Mouse (Mus musculus): ENCODE measurements at regions not wholly inside any gene's neighbourhood (a gene's known extent, or its start where the extent isn't known, plus 50 kb on each side); places are given as distances from the start of the nearest gene placed in this dataset.
A peak's percentile ranks its signal among the peaks of the same experiment; 100 is the strongest.

GRCm38 (mm10) chr4:82234443-82234842, 471.1 kb downstream of the Nfib start:
- no peak for DNase-seq (ENCODE audit: low spot score)

- DNase-seq (ENCODE audit: low spot score), result no peak
These were observed 479.1 kb downstream of the Nfib start for GRCm38 (mm10) chr4:82226197-82227119.

GRCm38 (mm10) chr4:82220724-82221123, 484.8 kb downstream of the Nfib start:
- peak; percentile 56 for DNase-seq (ENCODE audit: low spot score)

- DNase-seq (ENCODE audit: low spot score), result peak; percentile 13
These were observed 485.3 kb downstream of the Nfib start for GRCm38 (mm10) chr4:82220120-82220714.

- peak; percentile 26 for DNase-seq (ENCODE audit: low spot score)
These were observed 486.9 kb downstream of the Nfib start for GRCm38 (mm10) chr4:82218616-82219015.

DNA sequence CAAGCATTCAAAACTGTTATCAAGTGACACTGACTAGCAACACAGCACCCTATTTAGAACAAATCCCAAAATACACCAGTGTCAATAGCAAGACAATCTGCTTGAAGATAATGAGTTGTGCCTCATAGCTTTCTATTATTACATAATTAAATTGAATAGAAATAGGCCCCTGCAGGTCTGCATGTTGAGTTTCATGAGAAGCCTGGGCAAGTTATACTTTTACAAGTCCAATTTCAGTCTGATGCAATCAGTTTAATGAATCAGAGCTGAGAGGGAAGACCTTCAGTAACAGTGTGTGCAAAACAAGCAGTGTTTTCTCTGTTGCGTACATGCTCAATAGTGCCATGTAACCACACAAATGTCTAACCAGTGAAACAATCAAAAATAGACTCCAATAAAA, 498.5 kb downstream of the Nfib start:
- DNase-seq (ENCODE audit: low spot score), result no peak

DNA sequence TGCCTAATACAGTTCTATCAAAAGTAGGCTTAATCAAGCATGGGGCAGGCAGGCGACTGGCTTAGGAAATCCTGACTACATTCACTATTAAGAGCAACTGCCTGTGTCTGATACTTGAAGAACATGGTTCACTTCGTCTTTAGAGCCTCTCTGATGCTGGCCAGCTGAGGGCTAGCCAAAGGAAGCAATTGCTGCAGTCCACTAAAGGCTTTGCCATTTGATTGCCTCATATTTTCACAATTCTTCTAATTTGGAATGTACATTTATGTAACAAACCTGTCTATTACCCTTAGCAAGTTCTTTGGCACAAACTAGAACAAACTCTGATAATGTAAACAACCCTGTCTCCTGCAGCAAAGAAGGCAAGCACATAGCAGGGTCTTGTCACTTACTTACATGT, 505.2 kb downstream of the Nfib start:
- no peak for DNase-seq (ENCODE audit: low spot score)

DNA sequence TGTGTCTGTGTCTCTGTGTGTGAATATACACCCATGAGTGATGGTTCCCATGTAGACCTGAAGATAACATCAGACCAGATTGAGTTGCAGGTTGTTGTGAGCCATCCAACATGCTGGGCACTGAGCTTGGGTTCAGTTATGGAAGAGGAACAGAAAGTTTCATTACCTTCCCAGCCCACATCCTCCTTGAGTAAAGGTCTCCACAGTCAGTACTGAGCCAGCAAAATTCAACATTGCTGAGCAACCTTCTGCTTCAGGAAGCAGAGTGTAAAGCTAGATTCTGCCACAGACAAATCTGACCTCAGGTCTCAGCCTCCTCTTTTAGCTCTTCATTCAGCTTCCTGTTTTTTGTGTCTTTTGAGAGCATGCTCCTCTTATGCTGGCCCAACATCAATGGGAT, 506.4 kb downstream of the Nfib start:
- DNase-seq (ENCODE audit: low spot score), result no peak

DNA sequence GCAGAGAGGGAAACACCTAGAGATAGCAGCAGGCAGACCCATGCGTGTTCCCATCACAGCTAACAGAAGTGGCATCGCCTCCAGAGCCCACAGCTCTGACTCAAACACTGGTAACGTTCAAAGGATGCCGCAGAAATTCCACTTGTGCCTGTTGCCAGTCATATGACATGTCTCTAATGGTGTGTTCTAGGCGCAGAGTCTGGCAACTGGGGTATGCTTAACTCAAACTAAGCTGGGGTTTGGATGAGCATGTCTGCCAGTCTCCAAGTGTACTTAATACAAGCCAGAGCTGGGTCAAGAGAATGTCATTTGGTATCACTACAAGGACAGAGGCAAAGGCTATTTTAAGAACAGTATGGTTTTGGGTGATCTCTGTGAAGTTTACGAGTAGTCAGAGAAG, 507.9 kb downstream of the Nfib start:
- DNase-seq (ENCODE audit: low spot score), result no peak

DNA sequence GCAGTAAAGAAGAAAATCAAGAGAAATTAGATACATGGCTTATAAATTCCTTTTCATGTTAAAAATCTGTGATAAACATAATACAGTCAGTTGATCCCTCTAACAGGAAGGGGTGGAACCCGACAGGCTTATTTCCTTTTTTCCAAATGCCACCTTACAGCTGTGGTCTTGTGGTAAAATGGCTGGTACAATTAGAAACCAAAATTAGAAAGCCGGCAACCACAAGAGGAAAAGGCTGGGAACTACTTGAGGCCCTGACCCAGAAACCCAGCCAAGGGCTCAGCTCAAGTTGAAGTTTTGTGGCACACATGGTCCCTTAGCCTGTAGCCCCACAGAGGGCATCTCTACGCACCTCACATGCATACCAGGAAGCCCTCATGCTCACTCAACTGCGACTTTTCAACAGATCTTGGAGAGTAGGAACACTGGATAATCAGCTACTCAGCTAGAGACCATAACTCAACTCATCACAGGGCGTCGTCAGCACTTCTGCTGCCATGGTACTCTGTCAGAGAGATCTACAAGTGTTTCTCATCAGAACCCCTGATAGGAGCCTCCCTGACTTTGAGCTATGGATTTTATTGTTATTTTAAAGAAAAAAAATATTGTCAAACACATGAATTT, 509.4 kb downstream of the Nfib start:
- DNase-seq (ENCODE audit: low spot score), result peak; percentile 55

DNA sequence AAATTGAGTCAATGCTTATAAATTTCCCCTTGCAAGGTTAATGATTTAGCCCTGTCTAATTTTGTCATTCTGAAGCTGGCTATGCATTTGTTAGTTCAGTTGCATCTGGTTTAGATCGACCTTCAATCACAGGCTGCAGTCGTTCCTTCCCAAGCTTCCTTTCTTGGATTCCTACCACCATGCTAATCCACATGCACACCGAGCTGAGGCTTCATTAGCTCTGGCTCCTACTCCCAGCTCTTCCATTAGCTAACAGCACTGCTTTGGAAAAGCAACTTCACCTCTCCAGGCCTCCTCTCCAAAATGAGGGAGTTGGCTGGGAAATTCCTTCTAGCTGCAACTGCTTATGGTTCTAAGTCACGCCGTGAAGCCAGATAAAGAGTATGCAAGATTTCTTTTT, 511.6 kb downstream of the Nfib start:
- no peak for DNase-seq (ENCODE audit: low spot score)

GRCm38 (mm10) chr4:82186892-82187291, 518.7 kb downstream of the Nfib start:
- DNase-seq (ENCODE audit: low spot score), result no peak

DNA sequence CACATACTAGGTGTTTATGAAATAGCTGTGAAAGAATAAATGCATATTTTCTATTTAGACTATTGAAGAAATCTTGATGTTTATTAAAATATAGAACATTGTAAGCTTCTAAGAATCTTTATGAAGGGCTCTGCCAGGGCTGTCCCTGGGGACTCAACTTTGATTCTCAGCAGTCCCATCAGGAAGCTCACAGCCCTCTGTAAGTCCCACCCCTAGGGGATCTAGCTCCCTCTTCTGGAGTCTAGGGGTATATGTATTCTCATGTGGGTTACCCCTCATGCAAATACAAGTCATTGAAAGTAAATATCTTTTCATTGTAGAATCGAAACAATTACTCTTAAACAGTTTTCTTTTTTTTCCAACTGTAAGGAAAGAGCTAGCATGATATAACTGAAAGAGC, 521.6 kb downstream of the Nfib start:
- no peak for DNase-seq (ENCODE audit: low spot score)

DNA sequence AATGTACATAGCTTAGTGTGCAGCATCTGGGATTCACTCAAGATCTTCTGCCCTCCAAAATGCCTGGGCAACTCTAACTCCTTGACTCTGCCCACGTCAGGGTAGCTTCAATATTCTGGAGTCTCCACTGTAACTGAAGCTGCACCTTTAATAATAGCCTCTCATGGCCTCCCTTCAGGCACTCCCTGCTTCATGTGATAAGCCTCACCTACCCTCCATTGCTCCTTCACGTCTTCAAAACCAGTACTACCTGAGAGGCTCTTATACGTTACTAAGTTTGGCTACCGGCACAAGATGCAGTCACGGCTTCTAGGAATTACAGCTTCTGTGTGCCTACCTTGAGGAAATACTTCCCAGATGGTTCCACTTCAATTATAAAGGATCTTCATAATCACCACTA, 527.4 kb downstream of the Nfib start:
- DNase-seq (ENCODE audit: low spot score), result no peak

DNA sequence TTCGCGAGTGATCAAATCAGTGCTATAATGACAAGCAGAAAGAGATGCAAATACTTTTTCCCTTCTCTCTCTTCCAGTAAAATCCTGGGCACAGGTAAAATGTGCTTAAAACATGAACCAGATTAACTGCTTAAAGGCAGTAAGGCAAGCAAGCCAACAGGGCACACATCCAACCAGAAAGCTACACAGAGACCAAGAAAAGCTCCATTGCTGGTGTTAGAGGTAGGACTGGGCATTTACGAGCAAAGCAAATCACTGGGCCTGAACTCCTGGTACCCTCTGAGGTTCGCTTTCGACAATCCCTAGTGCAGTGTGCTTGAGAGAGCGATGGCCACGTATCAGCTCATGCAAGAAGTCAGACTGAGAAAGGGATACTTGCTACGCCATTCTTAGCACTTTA, 528.8 kb downstream of the Nfib start:
- no peak for DNase-seq (ENCODE audit: low spot score)

- DNase-seq (ENCODE audit: low spot score), result no peak
These were observed 532.0 kb downstream of the Nfib start for GRCm38 (mm10) chr4:82173461-82174085.

DNA sequence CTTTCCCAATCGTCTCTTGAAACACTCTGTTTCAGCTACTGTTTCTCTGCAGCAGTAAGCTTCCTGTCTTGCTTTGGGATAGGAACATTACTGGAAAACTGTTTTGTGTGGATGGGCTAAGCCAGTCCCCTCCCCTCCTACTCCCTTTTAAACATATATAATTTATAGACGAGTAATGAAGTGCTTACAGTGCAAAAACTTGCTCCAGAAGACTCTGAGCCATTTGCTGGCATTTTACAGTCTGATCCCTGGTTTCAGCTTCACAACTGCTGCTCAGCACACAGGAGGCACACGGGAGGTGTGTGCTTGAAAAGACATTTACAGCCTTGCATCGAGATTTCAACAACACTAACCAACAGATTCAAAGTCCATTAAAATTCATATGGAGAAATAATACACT, 534.6 kb downstream of the Nfib start:
- DNase-seq (ENCODE audit: low spot score), result no peak

DNA sequence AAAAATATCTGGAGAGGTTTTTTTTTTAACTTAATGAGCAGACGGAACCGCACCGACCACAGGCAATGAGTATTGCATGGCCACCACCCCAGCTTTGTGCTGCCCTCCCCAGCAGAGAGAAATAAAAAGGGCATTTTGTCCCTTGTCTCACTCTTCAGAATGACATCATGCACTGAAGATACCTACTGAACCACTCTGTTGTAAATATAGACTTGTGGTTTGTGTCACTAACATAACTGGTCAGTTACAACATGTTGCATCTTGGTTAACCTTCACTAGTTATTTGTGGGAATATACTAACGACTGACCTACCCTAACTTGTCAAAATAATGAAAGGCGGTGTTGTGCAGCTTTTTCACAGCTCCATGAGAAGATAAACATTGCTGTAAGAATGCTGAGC, 537.5 kb downstream of the Nfib start:
- DNase-seq (ENCODE audit: low spot score), result no peak

GRCm38 (mm10) chr4:82167396-82167795, 538.2 kb downstream of the Nfib start:
- no peak for DNase-seq (ENCODE audit: low spot score)

GRCm38 (mm10) chr4:82166826-82167225, 538.7 kb downstream of the Nfib start:
- no peak for DNase-seq (ENCODE audit: low spot score)

GRCm38 (mm10) chr4:82166087-82166486, 539.5 kb downstream of the Nfib start:
- no peak for DNase-seq (ENCODE audit: low spot score)

DNA sequence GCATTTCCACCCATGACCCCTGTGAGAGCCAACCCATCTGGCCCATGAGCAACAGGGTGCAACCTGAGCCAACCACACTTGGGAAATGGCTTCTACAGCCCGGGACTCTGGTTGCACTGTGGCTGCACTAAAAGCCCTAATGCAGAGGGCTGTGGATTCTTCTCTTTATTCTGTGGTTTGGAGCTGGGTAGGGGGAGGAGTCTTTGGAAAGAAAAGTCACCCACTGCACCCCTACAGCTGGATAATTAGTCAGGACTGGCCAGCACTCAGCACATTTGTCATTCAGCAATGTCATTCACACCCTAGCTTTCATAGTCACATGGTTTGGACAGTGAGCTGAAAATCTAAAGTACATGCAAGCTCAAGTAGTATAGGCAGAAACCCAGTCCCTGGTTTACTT, 541.5 kb downstream of the Nfib start:
- no peak for DNase-seq (ENCODE audit: low spot score)

- DNase-seq (ENCODE audit: low spot score), result no peak
These were observed 543.7 kb downstream of the Nfib start for GRCm38 (mm10) chr4:82161818-82162217.

Measured in embryo, embryonic 10 days (tissue).